Mouse (Mus musculus): ENCODE data around the gene Eddm3b. TPM values are rescaled to one million over a fixed set of nuclear protein-coding genes. Genes with fewer than 3 reads are reported as not detected.

The Eddm3b gene
- total RNA-seq, 2 experiments from 2014 or later: not detected

- DNase-seq: peak; percentile 18 to 20
- intact Hi-C loops (cut with DNase I): no loop called here
Measured at GRCm38 (mm10) chr14:51093496-51093895, 20.7 kb upstream of the Eddm3b start.

DNA sequence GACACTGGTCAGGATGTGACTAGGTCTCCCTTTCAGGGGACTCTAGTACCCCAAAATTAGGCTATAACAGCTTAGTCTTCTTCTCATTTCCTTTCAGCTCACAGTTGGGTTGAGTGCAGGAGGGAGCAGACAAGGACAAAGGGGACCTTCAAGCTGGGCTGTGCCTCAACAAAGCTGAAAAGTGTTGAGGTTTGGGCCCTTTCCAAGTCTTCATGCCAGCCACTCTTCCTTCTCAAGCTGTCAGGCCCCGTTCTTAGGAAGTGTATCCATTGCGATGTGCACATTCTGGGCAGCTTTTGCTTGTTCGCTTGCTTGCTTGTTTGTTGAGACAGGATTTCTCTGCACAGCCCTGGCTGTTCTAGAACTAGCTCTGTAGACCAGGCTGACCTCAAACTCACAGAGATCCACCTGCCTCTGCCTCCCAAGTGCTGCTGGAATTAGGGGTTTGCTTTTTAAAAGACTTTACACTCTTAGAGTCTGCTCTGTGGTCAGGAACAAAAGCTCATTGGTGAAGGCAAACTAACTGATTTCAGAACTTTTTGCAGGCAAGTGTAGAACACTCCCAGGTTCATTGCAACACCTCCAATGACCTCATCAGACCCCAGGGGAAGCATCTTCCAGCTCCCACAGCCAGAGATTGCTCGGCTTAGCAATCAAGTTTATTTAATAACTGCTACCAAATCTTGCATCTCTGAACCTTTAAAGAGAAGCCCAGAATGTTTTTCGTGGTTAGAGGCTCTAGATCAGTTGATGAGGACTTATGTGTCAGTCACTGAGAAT, 19.9 kb upstream of the Eddm3b start:
- intact Hi-C loops (cut with DNase I): no loop called here
- peak in 1 of 2 experiments; percentile 20 for DNase-seq

DNA sequence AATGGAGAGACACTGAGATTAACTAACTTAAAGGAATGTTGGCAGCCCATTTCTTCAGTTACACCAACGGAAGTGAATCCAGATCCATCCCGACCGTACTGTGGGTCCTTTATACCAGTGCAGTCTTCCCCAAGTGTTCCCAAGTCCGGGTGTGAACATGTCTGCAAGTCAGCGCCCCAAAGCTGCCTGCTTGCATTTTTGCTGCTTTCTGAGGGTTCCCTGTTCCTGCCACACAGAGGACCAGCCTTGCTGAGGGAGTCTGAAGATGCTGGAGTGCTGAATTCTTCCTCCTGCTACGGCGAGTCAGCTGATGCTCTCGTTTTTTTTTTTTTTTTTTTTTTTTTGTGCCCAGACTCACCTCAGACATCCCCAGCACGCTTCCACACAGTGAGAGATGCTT, 19.3 kb upstream of the Eddm3b start:
- intact Hi-C loops (cut with DNase I): no loop called here
- no peak for DNase-seq

DNA sequence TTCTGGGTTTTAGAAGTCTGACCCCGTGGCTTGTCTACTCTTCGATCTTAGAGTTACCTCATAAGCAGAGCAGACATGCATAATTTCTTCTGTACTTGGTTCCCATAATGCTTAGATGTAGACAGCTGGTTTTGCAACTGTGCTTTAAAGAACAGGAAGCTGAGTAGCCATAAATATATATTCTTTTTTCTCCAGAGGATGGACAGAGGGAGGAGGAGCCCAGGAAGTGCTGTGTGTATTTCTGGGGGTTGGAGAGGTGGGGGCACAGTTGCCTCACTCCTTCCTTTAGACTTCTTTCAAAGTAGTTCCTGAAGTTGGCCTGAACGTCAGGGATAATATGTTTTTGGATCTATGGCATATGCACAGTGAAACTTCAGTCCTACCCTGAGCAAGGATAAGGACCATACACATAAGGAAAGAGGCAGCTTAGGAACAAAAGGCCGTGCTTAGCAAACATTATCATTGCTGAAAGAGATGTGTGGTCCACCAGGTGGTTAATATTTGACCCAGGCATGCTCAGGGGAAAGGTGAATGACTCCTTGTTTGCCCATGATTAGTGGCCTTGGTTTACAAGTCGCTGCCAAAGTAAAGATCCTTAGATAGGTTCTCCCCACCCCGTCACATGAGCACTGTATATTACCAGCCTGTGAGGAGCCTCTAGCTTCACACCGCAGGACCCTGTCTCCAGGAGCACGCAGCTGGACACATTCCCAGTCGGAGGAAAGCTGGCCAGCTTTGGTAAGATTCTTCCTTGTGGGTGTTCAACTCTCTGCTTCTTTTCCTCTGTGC, 18.3 kb upstream of the Eddm3b start:
- DNase-seq: no peak
- intact Hi-C loops (cut with DNase I): no loop called here

GRCm38 (mm10) chr14:51098300-51098699, 15.9 kb upstream of the Eddm3b start:
- intact Hi-C loops (cut with DNase I): loop anchor here (2.0 kb wide), 2 partner anchors 73 to 299 kb away; no protein-coding TSS in a partner anchor
- peak; percentile 83 to 88 for DNase-seq

DNA sequence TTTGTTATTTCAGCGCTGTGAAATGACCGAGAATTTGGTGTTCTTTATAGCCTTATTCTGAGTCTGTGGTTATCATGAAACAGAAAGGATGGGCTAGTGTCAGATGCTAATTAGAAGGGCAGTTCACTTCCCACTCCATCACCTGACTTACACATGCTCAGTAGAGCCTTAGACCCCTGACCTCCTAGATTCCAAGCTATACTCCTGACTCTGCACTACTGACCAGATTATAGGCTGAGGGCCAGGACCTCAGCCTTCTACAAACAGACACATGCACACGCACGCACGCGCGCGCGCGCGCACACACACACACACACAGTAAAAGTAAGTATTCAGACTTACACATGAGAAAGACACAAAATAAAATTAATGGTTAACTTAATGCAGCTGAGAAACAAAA, 15.3 kb upstream of the Eddm3b start:
- intact Hi-C loops (cut with DNase I): loop anchor here (2.0 kb wide), 2 partner anchors 74 to 300 kb away; no protein-coding TSS in a partner anchor
- DNase-seq: no peak

GRCm38 (mm10) chr14:51101284-51101683, 12.9 kb upstream of the Eddm3b start:
- no peak for DNase-seq
- intact Hi-C loops (cut with DNase I): no loop called here

- peak; percentile 72 to 80 for DNase-seq
- intact Hi-C loops (cut with DNase I): loop anchor here (1.0 to 2.0 kb wide), 3 partner anchors 74 to 243 kb away; no protein-coding TSS in a partner anchor
Measured at GRCm38 (mm10) chr14:51103217-51103616, 11.0 kb upstream of the Eddm3b start.

DNA sequence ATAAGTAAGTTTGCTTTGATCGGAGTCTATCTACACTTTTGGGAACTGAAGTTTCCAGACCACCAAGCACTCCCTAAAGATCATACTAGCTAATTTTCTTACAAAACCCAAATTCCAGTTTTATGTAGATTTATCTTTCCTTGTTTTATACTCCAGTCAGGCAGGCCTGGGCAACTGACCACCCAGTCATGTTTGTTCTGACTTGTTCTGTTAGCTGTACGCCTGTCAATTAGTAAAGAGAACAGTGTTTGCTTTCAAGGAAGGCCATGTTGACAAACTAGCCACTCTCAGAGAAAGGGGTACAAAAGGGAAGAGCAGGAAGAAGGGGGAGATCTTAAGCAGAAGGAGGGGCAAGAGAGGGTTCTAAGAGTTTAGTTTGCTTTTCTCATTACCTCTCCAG, 9.9 kb upstream of the Eddm3b start:
- DNase-seq: no peak
- intact Hi-C loops (cut with DNase I): loop anchor here (2.0 kb wide), 1 partner anchor 378 kb away; no protein-coding TSS in a partner anchor

DNA sequence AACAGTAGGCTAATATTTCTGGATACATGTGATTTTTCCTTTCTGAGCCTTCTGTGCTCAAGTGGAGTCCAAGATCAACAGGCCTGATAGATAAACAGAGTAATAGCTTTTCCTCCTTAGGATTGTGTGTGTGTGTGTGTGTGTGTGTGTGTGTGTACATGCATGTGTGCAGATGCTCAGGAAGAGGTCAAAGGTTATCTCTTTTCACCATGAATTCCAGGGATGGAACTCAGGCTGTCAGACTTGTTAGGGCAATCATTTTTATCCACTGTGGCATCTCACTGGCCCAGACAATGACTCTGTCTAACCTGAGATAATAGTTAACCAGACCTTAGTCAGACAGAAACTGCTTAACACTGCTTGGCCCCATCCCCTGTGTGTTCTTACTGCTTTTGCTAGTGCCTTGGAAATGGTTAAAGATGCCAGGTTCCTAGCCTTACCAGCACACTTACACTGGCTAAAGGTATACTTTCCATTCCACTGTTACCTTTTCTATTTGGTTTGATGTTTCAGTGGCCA, 7.7 kb upstream of the Eddm3b start:
- intact Hi-C loops (cut with DNase I): no loop called here
- no peak for DNase-seq

GRCm38 (mm10) chr14:51111966-51112365, 2.3 kb upstream of the Eddm3b start:
- peak; percentile 68 to 72 for DNase-seq
- intact Hi-C loops (cut with DNase I): no loop called here

DNA sequence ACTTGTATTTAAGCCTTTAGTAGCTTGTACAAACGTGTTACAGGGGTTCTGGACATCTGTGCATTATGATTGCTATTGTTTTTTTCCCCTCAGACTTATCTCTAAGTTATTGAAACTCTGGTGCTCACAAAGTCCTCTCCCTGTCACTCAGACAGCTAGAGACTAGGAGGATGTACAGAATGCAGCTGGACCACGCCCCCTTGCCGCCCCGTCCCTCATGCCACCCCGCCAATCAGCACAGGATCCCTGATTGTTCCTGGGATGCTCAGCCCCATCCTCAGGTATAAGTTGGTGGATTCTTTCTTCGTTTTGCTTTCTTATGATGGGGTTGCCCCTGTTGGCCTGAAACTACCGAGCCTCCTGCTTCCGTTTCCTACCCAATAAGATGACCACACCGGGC, 750 bp upstream of the Eddm3b start:
- DNase-seq: no peak
- intact Hi-C loops (cut with DNase I): no loop called here

GRCm38 (mm10) chr14:51125684-51126083, 11.5 kb downstream of the Eddm3b start:
- no peak for DNase-seq
- intact Hi-C loops (cut with DNase I): no loop called here

GRCm38 (mm10) chr14:51127648-51128258, 13.5 kb downstream of the Eddm3b start:
- intact Hi-C loops (cut with DNase I): no loop called here
- no peak for DNase-seq

DNA sequence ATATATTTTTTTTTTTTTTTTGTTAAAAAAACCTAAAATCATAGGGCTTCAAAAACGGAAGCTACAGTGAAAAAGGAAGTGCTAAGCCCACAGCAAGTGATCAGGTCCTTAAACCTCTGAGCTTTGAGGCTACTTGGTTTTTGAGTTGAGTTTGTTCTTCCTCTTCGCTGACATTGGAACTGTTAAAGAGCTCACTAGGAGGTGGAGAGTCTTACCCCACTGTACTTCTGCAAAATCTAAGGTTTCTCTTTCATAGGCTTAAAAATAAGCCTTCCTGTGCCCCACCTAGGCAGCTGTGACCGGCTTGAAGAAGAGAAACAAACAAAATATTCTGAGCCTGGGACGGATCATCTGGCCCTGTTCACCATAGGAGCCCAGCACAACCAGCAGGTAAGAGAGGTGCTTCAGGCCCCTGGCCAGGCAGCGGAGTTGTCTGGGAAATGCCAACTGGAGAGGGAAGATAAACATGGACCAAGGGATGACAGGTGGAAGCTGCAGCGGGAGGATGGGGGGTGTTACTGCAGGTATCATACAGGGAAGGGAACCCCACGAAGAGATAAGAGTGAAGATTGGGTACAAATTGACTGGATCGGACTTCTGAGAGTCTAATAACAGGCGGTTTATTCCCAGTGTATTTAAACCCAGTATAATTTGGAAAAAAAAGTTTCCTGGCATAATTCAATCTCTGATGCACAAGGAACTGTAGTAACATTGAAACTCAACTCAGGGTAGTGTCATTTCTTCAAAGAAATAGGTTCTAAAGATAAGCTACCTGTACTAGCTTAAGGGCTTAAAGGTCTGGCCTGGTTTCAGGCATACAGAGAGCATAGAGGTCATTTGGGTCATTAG, 14.8 kb downstream of the Eddm3b start:
- DNase-seq: no peak
- intact Hi-C loops (cut with DNase I): no loop called here

GRCm38 (mm10) chr14:51129624-51129975, 15.4 kb downstream of the Eddm3b start:
- intact Hi-C loops (cut with DNase I): no loop called here
- no peak for DNase-seq

DNA sequence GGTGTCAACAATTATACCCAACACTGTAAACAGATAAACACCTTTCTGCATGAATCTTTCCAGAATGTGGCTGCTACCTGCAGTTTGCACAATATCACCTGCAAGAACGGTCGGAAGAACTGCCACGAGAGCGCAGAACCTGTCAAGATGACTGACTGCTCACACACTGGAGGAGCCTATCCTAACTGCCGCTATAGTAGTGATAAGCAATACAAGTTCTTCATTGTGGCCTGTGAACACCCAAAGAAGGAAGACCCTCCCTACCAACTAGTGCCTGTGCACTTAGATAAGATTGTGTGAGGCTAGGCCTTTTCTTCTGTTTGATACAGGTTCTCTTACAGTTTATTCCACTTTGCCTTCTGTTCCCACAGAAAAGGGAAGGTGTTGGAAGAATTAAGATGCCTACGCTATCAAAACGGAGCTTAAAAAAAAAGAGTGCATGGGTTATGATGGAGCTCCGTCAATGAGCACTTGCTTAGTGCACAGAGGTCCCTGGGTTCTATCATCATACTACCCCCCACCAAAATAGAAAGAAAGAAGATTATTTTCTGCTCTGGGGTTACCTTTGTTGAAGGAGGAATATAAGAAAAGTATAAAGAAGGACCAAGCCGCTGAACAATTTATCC, 16.2 kb downstream of the Eddm3b start:
- DNase-seq: no peak
- intact Hi-C loops (cut with DNase I): no loop called here

DNA sequence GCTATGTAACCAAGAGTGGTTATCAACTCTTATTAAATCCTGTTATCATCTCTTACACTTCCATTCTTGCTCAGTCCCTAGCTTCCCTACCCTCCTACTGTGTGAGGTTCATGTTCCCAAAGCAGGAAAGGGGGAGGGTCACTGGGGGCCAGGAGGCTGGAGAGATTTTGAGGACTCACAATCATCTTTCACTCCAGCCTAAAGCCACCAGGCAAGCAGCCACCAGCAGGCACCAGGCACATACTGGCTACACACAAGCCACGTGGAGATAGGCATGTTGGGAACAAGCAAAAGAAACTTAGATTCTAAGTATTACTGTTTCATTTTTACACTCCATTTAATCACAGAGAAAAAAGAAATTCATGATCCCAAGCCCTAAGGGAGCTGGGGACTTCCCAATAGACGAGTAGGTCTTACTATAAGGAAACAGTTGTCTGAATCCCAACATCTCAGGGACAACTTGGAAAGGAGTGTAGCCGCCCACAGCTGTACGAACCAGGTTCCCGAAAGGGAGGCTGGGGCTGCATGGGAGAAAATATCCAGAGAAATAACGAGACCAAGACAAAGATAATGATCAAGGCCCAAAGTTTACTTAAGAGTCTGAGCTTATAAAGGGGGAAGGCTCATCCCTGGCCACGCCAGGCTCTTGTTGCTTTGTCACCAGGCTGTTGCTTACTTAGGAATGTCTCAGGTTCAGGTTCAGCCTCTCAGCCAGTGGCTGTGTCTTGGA, 17.0 kb downstream of the Eddm3b start:
- intact Hi-C loops (cut with DNase I): no loop called here
- no peak for DNase-seq

- intact Hi-C loops (cut with DNase I): no loop called here
- no peak for DNase-seq
Measured at GRCm38 (mm10) chr14:51132372-51132771, 18.1 kb downstream of the Eddm3b start.

All from heart, postnatal 10 days (tissue).